Mouse (Mus musculus) erythroblast, embryonic 14.5 days (primary cell): ENCODE measurements around the gene Arhgap4.

Experiments used
- GATA1 ChIP-seq: IDR thresholded peaks from 2 replicates; pipeline ENCODE4 v1.6.1; 2012; ENCODE audit warnings: low read length, inconsistent platforms, mixed read lengths
- TAL1 ChIP-seq: IDR thresholded peaks from 3 replicates; pipeline ENCODE4 v1.6.1; 2012; ENCODE audit warnings: low read length, inconsistent platforms, mixed read lengths

GRCm38 (mm10) chrX:73969167-73969566 is 47.5 kb upstream of the Arhgap4 start:
- TF ChIP-seq TAL1: no peak
- no peak for TF ChIP-seq GATA1
